Mouse (Mus musculus): ENCODE data around the gene Gm14226.

GRCm38 (mm10) chr2:155072353-155073145 lies 54.5 kb downstream of the Gm14226 start:
- TF ChIP-seq POLR2A (IDR thresholded peaks at IDR 0.05; ENCODE audit: insufficient read depth, low read length) (no peak), CTCF (IDR thresholded peaks at IDR 0.05; ENCODE audit: low read depth, low read length) (no peak)

All from ES-Bruce4 (cell line).